Mouse (Mus musculus): Measurements from ENCODE around the gene Gm32802.
"Not testable (repeated sequence)": the region's sequence is repeated elsewhere in the genome, so short reads cannot be mapped to it uniquely, and the experiment has no call there.

- not testable (repeated sequence) for TF ChIP-seq POLR2A (IDR thresholded peaks at IDR 0.05; ENCODE audit: control insufficient read depth, extremely low read depth, insufficient read depth, low read length, poor library complexity); CTCF (IDR thresholded peaks at IDR 0.05; ENCODE audit: borderline replicate concordance, control insufficient read depth, extremely low read depth, insufficient read depth, low read length, poor library complexity)
These were observed 19.6 kb downstream of the Gm32802 start for GRCm38 (mm10) chr10:118278069-118278468.

All from thymus, adult 2 months (tissue).